Mouse (Mus musculus) brain, embryonic 14.5 days (tissue): ENCODE data around the gene Dhx35. TPM values are rescaled to one million over a fixed set of nuclear protein-coding genes. Genes with fewer than 3 reads are reported as not detected.
A peak's percentile ranks its signal among the peaks of the same experiment; 100 is the strongest.

Source experiments
- DNase-seq: peaks from one replicate; pipeline ENCODE4 v3.0.0-alpha.2; 2011; ENCODE audit warnings: low read depth
- CTCF ChIP-seq: fragments of 200-500 bp; IDR thresholded peaks from 2 replicates; pipeline ENCODE4 v1.5.1; 2012; ENCODE audit warnings: inconsistent platforms, mild to moderate bottlenecking, moderate library complexity, borderline replicate concordance; ENCODE audit not compliant: insufficient read depth, insufficient read length; ENCODE audit errors: extremely low read depth
- POLR2A ChIP-seq: fragments of 200-500 bp; IDR thresholded peaks from 2 replicates; pipeline ENCODE4 v1.6.1; 2012; ENCODE audit warnings: mild to moderate bottlenecking, inconsistent platforms, borderline replicate concordance; ENCODE audit not compliant: poor library complexity, insufficient read depth, insufficient read length, severe bottlenecking; ENCODE audit errors: extremely low read depth
- polyA plus RNA-seq: library from polyadenylated mRNA; depleted of rRNA; stranded (reverse); fragments of >200 nt; gene quantifications from 2 replicates; pipeline ENCODE4 v1.2.3, GENCODE M21; 2012

The Dhx35 gene
- polyA plus RNA-seq, 1 experiment: 29.8 TPM

DNA sequence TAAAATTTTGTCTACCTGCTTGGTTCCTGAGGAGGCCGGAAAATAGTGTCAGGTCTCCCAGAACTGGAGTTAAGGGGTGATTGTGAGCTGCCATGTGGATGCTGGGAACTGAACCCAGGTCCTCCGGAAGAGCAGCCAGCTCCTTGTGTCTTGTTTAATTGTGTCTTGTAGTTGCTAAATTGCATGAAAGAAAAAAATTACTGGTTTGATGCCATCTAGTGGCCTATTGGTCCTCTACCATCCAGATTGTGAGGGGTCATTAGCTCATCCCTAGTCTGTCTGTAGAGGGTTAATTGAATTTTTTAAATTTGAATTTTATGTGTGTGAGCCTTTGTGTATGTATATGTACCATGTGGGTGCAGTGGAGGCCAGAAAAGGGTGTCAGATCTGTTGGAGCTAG lies 33.5 kb downstream of the Dhx35 start:
- TF ChIP-seq CTCF: no peak
- no peak for TF ChIP-seq POLR2A
- no peak for DNase-seq

DNA sequence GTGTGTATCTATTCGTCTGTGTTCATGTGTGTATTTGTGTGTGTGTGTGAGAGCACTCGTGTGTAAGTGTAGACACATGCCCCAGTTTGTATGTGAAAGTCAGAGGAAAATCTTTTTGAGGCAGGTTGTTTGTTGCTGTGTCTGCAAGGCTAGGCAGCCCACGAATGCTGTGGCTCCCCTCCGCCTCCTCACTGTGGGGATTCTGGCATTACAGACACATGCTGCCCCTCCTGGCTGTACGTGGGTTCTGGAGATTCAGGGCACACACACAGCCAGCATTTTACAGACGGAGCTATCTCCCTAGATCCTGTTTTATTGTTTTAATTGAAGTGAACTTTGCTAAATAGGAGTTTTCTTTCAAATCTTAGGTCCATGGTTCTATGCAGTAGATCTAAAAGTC lies 35.1 kb downstream of the Dhx35 start:
- DNase-seq: no peak
- TF ChIP-seq POLR2A (no peak), CTCF (no peak)

- peak; percentile 38 for DNase-seq
- TF ChIP-seq CTCF (no peak), POLR2A (no peak)
These were observed 38.6 kb downstream of the Dhx35 start for GRCm38 (mm10) chr2:158833221-158833620.

GRCm38 (mm10) chr2:158833645-158834044 lies 39.0 kb downstream of the Dhx35 start:
- TF ChIP-seq POLR2A: no peak
- no peak for TF ChIP-seq CTCF
- peak; percentile 35 for DNase-seq

DNA sequence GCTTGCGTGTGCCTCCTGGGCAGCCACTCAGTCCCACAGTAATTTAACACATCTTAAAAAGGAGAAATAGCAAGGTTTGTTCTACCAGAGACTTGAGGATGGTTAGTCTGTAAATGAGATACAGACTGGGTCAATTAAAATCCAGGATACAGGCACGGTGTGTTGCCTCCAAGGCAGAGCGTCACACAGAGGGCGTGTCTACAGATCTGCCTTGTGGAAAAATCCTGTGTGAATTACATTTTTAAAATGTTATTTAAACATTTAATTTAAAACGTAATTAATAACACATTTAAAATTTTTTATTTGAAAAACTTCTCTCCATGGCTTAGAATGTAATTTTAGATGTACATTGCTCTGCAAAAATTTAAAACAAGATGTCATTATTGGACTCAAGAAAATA lies 48.7 kb downstream of the Dhx35 start:
- DNase-seq: no peak
- TF ChIP-seq POLR2A (no peak), CTCF (no peak)

- DNase-seq: no peak
- no peak for TF ChIP-seq POLR2A
- no peak for TF ChIP-seq CTCF
These were observed 50.4 kb downstream of the Dhx35 start for GRCm38 (mm10) chr2:158845031-158845430.

DNA sequence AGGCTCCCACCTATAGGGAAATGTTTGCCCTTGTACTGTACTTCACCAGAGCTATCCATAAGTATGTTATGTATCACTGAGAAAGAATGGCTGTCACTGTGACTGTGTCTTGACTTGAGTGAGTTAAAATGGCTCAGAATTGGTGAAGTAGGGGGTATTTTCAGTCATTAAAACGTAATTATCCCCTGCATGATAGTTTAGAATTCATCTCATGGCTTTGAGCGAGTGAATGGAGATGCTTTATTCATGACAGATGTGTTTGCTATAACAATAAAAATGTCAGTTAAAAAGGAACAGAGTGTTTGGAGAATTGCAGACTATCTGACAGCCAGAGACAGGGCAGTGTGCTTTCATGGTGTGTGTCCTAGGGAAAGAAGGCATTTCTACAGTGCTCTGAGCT lies 51.6 kb downstream of the Dhx35 start:
- TF ChIP-seq POLR2A (no peak), CTCF (no peak)
- DNase-seq: peak; percentile 77

- TF ChIP-seq CTCF: no peak
- no peak for TF ChIP-seq POLR2A
- no peak for DNase-seq
These were observed 53.4 kb downstream of the Dhx35 start for GRCm38 (mm10) chr2:158847991-158848390.

DNA sequence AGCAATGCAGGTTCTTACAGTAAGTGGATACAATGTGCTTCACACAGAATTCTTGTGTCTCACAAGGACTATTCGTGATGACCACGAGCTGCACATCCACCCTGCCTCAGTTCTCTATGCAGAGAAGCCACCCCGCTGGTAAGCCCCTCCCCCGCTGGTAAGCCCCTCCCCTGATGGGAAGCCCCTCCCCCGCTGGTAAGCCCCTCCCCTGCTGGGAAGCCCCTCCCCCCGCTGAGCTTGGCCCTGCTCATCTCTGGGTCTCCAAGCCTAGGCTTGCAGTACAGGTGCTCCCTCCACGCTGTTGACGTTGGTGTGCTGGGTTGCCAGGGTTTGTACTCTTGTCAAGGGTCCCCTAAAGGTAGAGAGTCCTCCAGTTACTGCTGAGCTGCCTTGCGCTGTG lies 54.8 kb downstream of the Dhx35 start:
- DNase-seq: no peak
- TF ChIP-seq CTCF (no peak), POLR2A (no peak)

GRCm38 (mm10) chr2:158852579-158852978 lies 58.0 kb downstream of the Dhx35 start:
- TF ChIP-seq POLR2A (no peak), CTCF (peak; percentile 62; the same call in 1 of the 2 replicates)
- DNase-seq: peak; percentile 73

DNA sequence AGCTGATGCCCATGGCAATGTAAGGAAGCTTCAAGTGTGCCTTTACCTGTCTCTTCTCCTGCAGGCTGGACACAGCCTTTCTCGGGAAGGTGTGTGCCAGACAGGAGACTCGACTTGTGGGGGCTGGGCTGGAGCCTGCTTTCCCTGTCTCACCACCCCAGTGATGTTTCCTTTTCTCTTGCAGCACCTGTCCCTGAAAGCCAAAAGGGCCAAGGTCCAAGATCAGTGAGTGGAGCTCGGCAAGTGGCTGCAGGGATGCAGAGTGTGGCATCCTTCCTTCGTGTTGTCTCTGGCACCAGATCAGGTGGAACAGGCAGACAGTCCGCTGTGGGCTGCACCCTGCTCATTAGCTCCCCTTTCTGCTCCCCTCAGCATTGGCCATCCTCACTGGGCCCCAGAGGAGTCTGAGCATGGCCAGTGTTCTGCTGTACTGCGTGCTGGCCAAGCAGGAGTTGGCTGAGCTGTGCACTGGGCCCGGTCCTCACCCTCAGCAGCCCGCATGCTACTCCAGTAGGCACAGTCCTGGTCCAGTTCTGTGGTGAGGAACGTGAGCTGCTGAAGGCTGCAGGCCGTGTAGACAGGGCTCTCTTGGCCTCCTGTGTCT lies 62.4 kb downstream of the Dhx35 start:
- TF ChIP-seq POLR2A (no peak), CTCF (no peak)
- DNase-seq: no peak

- no peak for DNase-seq
- TF ChIP-seq CTCF (no peak), POLR2A (no peak)
These were observed 63.0 kb downstream of the Dhx35 start for GRCm38 (mm10) chr2:158857579-158857978.
